Mouse (Mus musculus) adrenal gland, postnatal 4 days (tissue): ENCODE results near the gene Pex16. TPM values are rescaled to one million over a fixed set of nuclear protein-coding genes. Genes with fewer than 3 reads are reported as not detected.
A peak's percentile ranks its signal among the peaks of the same experiment; 100 is the strongest.
"Not testable (repeated sequence)": the region's sequence is repeated elsewhere in the genome, so short reads cannot be mapped to it uniquely, and the experiment has no call there.

Source experiments
- DNase-seq, 2 experiments: peaks; one replicate each; pipeline ENCODE4 v3.0.0; 2021 to 2022; ENCODE audit warnings: low spot score in 2 of 2, mixed read lengths in 2 of 2
- total RNA-seq, 2 experiments: library from RNA; stranded (reverse); gene quantifications; 2 replicates each; pipeline ENCODE4 v1.2.3; 2021

The Pex16 gene
- total RNA-seq, 2 experiments from 2014 or later, result 133 to 150 TPM

DNA sequence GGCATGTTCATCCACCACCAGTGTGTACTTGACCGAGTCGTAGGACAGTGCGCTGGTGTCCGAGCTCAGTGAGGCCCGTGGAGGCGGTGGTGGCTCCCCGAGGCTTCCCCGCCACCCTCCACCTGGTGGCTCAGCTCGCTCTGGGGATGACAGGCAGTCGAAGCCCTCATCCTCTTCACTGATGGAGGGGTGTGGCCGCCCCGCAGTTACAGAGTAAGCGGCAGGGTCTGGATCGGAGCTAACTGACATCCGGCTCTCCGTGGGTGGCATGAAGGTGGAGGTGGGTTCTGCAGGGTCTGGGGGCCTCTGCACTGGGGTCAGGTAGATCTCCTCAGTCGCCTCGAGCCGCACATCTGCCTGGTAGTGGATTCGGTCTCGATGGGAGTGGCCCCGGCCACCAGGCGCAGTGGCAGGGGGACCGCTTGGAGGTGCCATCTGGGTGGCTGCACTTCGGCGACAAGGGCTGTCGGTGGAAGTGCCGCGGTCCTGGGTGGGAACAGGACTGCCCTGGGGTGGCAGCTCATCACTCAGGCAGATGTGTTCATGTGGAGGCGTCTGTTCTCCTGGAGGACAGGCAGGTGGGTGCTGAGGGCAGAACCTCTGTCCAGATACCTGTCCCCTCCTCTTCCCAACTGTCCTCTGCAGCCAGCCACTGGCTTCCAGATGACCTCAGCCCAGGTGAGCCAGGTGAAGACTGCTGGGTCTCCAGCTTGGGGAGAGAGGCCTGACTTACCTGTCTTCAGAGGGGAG, 12.5 kb downstream of the Pex16 start:
- DNase-seq, result no peak

DNA sequence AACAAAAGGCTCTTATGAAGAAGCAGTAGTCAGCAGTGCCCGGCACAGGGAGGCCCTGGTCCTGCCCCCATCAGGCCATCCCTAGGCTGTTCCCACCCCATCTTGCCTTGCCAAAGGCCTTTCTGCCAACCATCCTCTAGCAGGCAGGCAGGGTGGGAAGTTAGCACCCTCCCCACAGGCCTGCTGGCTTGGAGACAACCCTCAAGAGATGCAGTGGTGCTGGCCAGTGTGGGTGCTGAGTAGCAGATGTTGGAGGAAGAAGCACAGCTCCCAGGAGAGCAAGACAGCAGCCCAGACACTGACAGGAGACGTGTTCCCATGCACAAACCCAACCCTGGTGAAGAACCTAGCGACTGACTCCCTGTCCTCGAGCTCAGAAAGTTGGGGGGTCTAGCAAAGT, 13.2 kb downstream of the Pex16 start:
- DNase-seq, result no peak

DNA sequence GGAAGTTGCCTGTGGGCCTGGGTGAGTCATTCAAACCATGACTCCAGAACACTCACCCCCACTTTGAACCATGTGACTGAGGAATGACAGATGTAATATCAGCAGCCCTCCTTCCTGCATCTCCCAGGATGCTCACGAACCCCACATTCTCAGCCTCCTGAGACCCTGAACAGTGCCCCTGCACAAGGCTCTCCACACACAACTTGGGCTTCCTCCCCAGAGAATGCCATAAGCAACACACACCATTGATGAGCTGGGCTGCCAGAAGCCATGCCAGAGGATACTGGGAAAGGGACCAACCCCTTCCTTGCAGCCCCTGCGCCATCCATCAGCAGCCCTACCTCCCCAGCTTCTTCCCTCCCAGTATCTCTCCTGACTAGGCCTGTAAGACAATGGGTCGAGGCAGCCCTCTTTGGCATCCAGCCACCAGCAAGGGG, 13.6 kb downstream of the Pex16 start:
- no peak for DNase-seq

DNA sequence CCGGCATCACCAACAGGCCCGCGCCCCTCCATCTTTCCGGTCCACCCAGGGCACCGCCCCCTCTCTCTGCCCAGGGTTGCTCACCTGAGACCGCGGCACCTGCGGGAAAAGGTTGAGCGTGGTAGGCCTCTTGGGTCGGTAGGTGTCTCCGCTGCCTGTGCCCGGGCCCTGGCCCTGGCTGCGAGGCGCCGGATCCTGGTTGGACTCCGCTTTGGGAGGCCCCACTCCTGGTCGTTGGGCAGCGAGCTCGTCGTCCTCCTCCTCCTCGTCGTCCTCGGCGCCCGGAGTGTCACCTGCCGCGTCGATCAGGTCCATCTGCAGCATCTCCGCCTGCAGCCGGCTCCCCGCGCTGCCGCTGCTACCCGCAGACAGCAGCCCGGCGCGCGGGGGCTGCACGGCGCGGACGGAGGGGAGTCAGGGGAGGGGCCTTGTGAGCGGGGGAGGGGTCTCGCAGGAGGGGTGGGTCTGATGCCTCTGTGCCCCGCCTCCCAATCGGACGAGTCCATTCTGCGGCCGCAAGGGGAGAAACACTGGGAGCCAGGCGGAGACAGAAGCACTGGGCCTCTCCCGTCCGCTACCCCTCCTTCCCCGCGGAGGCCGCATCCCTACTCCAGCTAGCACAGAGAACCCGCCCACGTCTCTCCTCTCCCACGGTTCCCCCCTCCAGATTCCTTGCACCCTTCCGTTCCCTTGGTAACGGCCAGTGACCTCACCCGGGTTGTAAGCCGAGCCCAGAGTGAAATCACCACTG, 14.6 kb downstream of the Pex16 start:
- DNase-seq, result peak; percentile 58 to 68

DNA sequence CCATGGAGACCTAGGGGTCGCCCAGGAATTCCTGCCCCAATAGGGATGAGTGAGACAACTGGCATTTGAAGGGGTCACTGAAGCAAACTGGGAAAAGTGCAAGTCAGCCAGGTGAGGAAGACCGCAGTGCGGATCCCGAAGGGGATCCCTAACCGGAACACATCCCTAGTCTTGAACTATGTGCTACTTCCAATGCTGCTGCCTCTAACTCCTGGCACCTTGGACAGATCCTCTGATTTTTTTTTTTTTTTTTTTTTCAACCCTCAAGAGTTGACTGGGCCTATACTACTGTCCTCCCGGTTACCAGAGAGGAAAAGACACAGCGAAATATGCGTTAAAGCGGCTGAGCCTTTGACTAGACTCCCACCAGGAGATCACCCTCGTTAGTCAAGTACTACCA, 15.2 kb downstream of the Pex16 start:
- no peak for DNase-seq

DNA sequence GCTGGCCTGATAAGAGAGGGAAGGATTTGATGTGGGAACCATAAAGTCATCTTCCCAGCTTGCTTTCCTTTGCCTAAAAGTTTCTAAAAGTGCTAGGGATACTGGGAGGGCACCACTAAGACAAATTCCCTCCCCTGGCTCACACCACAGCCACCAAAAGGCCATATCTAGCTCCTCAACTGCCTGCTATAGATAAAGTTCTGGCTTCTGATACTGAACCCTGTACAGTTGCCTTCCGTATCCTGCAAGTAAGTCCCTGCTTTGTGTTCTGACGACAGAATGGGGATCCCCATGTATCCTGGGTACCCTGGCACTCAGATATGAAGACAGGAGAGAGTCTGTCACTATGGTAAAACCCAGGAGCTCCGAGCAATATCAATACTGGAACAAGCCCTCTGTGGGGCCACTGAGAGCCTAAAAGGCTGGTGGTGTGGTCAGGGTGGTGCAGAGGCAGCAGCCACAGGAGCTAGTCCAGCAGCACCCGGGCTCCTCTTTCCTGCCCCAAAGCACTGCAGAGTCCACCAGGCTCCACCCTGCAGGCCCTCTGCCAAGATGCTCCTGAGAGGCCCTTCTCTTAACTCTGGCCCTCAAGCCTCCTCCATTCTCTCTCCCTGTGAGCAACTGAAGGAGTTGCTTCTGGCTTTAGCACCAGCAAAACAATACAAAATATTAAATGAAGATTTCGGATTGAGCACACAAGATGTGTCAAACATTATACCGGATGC, 15.9 kb downstream of the Pex16 start:
- no peak for DNase-seq

DNA sequence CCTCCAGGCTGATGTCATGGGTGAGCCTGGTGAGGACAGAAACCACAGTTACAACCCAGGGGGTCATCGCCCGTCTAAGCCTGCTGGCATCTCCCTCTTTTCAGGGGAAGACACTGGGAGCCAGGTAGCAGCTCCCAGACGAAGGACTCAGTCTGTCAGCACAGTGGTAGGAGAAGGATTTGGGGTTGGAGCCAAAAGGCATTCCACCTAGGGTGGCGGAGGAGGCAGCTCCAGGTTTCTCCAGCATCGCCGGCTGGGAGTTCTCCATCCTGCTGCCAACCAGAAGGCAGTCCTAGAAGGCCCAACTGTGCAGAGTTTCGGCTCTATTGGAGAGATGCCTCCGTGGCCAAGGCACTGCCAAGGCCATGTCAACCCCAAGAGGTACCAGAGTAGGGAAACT, 16.6 kb downstream of the Pex16 start:
- DNase-seq, result no peak

DNA sequence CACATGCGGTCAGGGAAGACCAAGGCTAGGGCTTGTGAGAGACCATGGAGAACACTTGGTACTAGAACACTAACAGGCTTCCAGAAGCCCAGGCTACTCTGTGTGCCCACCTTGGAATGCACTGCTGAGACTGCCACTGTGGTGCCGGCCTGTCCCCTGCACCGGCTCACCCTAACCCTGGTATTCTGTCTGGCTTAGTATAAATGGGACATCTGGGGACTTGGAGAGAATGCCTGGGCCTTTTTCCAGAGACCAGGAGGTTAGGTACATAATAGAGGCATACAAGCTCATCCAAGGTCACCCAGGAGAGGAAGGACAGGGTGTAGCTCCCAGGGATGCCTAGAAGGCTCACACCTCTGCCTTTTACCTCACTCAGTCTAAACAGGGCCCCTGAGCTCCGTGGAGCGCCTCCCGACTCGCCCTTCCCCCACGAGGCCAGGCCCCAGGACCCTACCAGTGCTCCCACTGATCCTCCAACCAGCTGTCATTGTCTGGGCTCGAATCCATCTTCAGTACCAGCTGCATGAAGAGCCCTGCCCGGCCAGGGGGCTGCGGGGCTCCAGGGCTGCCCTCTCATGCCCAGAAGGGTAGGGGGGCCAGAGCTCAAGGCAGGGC, 17.3 kb downstream of the Pex16 start:
- no peak for DNase-seq

DNA sequence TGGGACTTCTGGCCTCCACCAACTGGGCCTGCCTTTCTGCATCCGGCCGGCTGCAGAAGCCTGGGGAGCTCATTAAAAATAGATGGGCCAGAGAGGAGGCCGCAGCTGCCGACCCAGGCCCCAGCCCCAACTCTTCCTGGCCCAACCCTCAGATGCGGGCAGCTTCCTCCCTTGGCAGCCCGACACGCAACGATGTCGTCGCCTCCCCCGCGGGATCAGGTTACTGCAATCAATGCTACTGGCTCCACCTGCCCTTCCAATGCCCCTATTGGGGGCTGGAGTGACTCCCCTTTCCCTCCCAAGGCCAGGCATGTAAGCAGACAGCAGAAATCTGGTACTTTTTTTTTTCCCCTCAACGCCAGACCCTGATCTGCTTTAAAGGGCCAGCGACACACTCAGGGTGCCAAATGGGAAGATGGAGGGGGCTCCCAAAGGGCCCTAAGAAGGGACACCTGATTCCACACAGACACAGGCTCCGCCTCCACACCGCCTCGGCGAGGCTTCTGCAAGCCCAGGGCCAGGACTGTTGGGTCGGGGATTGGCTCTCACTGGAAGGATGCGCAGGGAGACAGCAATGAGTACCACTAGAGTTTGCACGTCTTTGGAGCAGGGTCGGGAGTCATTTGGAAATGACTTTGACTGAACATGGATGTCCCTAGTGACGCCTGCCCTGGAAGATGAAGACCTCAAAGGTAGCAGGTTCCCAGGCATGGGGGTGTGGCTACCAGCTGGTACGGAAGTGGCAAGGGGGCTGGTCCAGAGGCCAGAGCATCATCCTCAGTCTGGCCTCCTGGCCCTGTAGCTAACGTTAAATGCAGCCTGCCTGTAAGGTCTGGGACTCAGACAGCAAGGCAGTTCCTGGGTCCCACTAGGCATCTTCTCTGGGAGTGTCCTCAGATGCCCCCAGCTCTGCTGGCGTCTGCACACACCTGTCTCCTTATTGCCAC, 18.1 kb downstream of the Pex16 start:
- DNase-seq, result no peak

DNA sequence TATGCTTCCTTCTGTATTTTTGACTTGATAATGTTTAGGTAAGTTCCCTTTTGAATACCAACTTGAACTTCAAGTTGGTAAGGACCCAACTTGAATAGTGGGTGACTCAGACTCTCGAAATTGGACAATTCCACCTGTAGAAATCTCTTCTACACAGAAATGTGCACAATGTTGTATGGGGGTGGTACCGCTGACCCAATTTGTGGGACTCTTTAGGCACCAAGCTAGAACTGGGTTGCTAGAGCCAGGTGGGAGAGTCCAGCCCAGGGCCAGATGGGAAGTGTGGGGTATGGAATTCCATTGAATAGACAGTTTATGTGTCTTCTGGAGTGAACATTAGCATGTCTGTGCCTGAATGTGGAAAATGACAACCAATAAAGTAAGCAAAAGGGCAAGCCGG, 21.1 kb downstream of the Pex16 start:
- no peak for DNase-seq

DNA sequence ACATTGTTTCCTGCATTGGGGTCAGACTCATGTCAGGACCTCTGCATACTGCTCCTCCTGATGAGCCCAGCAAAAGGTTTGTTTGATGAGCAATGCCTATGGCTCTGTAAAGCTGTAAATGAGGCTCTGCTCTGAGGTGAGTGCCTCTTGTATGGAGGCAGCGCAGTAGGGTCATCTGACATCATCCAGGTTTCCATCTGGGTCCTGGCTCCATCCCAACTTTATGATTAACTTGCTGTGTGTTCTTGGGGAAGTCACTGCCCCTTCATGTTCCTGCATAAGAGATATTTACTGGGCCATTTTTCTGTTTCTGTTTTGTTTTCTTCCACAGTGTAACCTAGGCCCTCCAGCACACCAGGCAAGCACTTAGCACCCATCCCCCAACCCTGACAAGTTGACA, 23.0 kb downstream of the Pex16 start:
- no peak for DNase-seq

DNA sequence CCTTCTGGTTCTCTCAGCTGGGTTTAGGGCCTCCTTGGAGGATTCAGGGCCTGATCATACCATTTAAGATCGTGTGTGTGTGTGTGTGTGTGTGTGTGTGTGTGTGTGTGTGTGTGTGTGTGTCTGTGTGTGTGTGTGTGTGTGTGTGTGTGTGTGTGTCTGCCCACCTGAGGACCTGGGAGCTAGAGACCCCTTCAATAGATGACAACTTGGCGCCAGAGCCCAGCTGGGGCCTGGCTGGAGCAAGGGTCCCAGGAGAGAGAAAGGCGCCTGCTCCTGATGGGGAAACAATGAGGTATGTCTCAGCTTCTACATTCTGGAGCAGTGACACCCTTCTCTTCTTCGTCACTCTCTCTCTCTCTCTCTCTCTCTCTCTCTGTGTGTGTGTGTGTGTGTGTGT, 25.4 kb downstream of the Pex16 start:
- not testable (repeated sequence) for DNase-seq

DNA sequence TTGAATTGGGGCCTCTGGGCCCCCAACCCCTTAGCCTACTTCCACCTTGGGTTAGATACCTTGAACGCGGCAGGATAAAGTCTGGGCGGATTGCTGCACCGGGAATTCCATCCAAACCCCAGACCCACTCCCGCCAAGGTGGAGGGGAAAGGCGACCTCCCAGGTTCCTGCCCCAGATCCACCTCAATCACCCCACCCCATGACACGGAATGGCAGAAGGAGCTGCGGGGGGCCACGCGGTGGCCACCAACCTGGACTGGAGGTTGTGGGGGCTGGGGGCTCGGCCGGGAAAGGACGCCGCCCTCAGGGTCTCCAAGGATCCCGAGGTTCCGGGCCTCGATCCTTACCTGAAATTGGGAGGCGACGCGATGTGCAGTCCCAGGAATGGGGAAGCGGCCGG, 26.2 kb downstream of the Pex16 start:
- DNase-seq, result no peak

DNA sequence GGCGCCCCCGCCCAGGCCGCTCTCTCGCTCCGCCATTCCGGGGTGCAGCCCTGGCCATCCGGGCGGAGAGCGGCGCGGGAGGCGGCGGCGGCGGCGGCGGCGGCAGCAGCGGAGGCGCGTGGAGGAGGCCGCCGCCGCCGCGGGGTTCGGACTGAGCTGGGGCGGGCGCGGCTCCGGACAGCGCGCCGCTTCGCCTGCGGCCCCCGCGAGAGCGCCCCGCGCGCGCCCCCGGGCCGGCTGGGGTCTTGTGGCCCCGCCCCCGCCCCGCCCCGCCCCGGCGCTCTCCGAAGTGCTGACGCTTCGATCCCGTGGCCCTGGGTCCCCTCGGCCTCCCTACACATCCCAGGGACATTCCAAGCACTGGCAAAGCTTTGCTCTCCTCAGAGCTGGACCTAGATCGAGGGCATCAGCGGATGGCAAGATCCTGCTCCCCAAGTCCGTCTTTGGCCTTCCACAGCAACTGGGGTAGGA, 26.6 kb downstream of the Pex16 start, which contains the start of gene Mapk8ip1:
TSS of gene Mapk8ip1 (minus strand) at position 173 of the 471 bp plus-strand sequence.
- DNase-seq, result no peak

DNA sequence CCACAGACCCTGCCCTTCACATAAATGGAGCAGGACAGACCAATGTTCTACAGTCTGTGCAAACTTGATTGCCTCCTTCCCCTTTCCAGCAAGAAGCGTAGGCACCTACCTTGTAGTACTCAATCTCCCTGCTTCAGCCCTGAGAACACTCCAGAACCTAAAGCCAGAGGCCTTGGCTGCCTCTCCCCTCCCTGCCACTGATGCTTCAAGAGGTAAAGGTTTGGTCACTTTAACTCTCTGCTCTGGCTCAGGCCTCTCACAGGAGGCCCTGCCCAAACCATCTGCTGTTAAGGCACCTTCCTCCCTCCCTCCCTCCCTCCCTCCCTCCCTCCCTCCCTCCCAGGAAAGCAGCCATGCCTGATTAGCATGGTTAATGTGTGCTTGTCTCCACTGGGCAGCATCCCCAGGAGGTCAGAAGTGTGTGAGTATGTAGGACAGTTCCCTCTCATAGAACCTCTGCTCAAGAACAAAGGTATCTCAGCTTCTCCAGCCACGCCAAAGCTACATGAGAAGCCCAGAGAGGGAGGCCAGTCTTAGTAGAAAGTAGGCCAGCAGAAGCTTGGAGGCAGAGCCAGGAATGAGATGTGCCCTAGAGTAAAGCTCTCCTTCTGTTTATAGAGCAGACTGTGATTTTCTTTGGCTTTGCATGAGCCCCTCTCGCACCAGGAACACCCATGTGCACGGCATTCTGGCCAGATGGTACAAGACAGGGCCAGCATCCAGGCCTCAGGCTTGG, 28.3 kb downstream of the Pex16 start:
- DNase-seq, result no peak

DNA sequence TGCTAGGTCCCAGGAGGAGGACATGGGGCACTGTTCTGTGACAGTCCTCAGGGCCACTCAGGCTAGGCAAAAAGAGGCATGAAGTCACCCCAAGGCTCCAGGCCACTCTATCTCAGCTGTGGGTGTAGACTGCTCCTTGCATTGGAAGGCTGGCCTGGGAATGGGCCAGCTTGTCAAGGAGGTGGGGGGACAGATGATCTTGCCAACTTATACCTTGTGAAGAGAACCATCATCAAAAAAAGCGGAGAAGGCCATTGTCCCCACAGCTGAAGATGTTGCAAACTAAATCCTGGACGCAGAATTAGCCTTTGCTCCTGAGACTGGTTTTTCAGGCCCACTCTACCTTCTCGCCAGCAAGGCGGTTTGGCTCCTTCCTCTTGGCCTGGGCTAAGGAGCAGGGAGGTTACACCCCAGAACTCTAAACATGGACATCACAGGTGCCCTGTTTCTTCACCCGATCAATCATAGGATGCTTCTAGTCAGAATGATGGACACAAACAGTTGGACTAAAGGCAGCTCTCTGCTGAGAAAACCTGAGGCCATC, 29.4 kb downstream of the Pex16 start:
- no peak for DNase-seq

DNA sequence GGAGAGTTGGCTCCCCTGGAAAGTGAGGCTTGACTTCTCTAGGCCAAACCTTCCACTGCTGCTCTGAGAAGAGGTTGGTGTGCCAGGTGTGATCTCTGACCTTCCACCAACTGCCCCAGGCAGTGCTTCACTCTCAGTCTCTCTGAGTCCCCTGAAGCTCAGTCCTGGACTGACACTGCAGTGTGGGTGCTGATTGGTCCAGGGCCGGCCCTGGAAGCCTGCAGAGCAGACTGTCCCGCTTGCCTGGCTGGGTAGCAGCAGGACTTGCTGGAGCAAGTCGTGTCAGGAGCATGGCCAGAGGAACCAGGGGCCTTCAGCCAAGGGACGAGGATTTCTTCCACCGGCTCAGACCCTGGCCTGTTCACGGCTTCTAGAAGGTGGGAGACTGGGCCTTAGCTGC, 30.3 kb downstream of the Pex16 start:
- DNase-seq, result no peak

DNA sequence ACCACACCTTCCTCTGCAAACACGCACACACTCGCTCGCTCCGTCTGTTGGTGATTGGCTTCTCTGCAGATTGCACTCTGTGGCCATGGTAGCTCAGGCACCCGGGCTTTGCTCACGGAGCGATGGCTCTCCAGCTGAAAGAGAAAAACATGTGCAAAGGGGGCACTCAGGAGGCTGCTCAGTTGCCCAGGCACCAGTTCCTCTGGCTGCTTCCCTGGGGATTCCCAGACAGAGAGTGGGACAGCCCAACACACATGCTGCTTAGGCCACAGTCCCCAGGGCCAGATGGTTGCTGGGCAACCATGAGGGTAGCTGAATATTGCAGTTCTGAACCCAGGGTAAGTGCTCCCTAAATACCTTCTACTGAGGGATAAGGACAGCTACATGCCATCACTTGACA, 31.2 kb downstream of the Pex16 start:
- DNase-seq, result no peak

DNA sequence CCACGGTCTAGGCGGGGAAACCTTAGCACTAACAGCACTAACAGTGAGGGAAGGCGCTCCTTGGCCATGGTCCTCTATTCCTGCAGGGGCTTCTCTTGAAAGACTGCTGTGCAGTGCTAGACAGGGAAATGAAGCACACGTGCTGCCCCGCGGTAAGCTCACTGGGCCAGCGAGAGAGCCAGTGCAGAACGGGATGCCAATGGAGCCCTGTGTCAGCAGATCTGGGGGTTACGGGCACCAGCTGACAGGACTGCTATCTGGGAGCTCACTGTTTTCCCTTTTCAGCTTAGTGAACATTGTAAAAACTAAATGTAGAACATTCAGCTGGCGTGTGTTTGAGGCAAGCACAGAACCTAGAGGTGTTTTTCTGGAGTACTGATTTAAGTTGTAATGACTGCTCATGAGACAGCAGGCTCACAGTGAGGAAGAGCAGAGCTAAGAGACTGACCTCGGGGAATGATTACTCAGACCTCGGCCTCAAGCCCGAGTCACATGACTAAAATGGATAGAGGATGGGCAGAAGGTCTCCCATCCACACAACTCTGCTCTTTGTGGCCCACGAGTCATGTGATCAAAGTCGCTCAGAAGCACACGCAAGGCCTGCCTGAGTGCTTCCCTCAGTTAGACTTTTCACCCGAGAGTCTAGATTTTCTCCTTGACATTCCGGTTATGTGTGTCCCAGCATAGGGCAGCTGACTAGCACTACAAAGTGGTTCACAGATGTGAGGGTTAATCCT, 34.0 kb downstream of the Pex16 start:
- no peak for DNase-seq
